Mouse (Mus musculus): ENCODE data around the gene Ypel3. TPM values are rescaled to one million over a fixed set of nuclear protein-coding genes. Genes with fewer than 3 reads are reported as not detected.

The Ypel3 gene
- total RNA-seq, 2 experiments from 2014 or later: 63.7 to 74.0 TPM

- intact Hi-C loops (cut with DNase I): loop anchor here (5.0 kb wide), 1 partner anchor 229 kb away; no protein-coding TSS in a partner anchor
- no peak for DNase-seq (ENCODE audit: low spot score)
Observed at GRCm38 (mm10) chr7:126803751-126804150, 27.0 kb downstream of the Ypel3 start.

- no peak for DNase-seq (ENCODE audit: low spot score)
- intact Hi-C loops (cut with DNase I): no loop called here
Observed at GRCm38 (mm10) chr7:126806956-126807355, 30.2 kb downstream of the Ypel3 start.

GRCm38 (mm10) chr7:126807405-126807804, 30.6 kb downstream of the Ypel3 start:
- no peak for DNase-seq (ENCODE audit: low spot score)
- intact Hi-C loops (cut with DNase I): no loop called here

- peak; percentile 80 for DNase-seq (ENCODE audit: low spot score)
- intact Hi-C loops (cut with DNase I): no loop called here
Observed at GRCm38 (mm10) chr7:126808703-126809455, 32.1 kb downstream of the Ypel3 start.

- no peak for DNase-seq (ENCODE audit: low spot score)
- intact Hi-C loops (cut with DNase I): no loop called here
Observed at GRCm38 (mm10) chr7:126809723-126810369, 33.1 kb downstream of the Ypel3 start.

GRCm38 (mm10) chr7:126815726-126816222, 39.0 kb downstream of the Ypel3 start:
- intact Hi-C loops (cut with DNase I): no loop called here
- no peak for DNase-seq (ENCODE audit: low spot score)

GRCm38 (mm10) chr7:126816494-126816893, 39.7 kb downstream of the Ypel3 start:
- no peak for DNase-seq (ENCODE audit: low spot score)

GRCm38 (mm10) chr7:126817595-126817994, 40.8 kb downstream of the Ypel3 start:
- DNase-seq (ENCODE audit: low spot score): no peak

More at GRCm38 (mm10) chr7:126816494-126816893, 39.7 kb downstream of the Ypel3 start:
- intact Hi-C loops (cut with DNase I): no loop called here

GRCm38 (mm10) chr7:126818818-126819217, 42.1 kb downstream of the Ypel3 start:
- DNase-seq (ENCODE audit: low spot score): no peak
- intact Hi-C loops (cut with DNase I): no loop called here

More at GRCm38 (mm10) chr7:126817595-126817994, 40.8 kb downstream of the Ypel3 start:
- intact Hi-C loops (cut with DNase I): no loop called here

- peak; percentile 57 for DNase-seq (ENCODE audit: low spot score)
- intact Hi-C loops (cut with DNase I): loop anchor here (1.0 to 5.0 kb wide), 2 partner anchors 205 to 283 kb away; partner anchors contain the start of gene Maz
Observed at GRCm38 (mm10) chr7:126821835-126822511, 45.2 kb downstream of the Ypel3 start.

GRCm38 (mm10) chr7:126822741-126823140, 46.0 kb downstream of the Ypel3 start:
- no peak for DNase-seq (ENCODE audit: low spot score)
- intact Hi-C loops (cut with DNase I): loop anchor here (1.0 to 5.0 kb wide), 2 partner anchors 205 to 283 kb away; partner anchors contain the start of gene Maz

GRCm38 (mm10) chr7:126823202-126823711, 46.5 kb downstream of the Ypel3 start:
- intact Hi-C loops (cut with DNase I): loop anchor here (5.0 kb wide), 1 partner anchor 204 kb away; the partner anchor contains the start of gene Maz
- no peak for DNase-seq (ENCODE audit: low spot score)

- DNase-seq (ENCODE audit: low spot score): no peak
- intact Hi-C loops (cut with DNase I): loop anchor here (5.0 kb wide), 1 partner anchor 203 kb away; the partner anchor contains the start of gene Maz
Observed at GRCm38 (mm10) chr7:126823940-126824339, 47.2 kb downstream of the Ypel3 start.

- DNase-seq (ENCODE audit: low spot score): no peak
- intact Hi-C loops (cut with DNase I): loop anchor here (5.0 kb wide), 1 partner anchor 122 kb away; the partner anchor contains the start of gene Asphd1
Observed at GRCm38 (mm10) chr7:126825403-126825802, 48.6 kb downstream of the Ypel3 start.

GRCm38 (mm10) chr7:126825952-126826351, 49.2 kb downstream of the Ypel3 start:
- no peak for DNase-seq (ENCODE audit: low spot score)

More at GRCm38 (mm10) chr7:126825952-126826351, 49.2 kb downstream of the Ypel3 start:
- intact Hi-C loops (cut with DNase I): loop anchor here (5.0 kb wide), 1 partner anchor 121 kb away; the partner anchor contains the start of gene Asphd1

Other genes with a start within 250 kb of the Ypel3 start
- gene Eif3c, start 210.5 kb upstream of the Ypel3 start, total RNA-seq (2021): 100 to 1,000 TPM; 130 to 139 TPM
- under 1 TPM; 0.28 to 0.86 TPM for gene Apobr, start 192.0 kb upstream of the Ypel3 start, total RNA-seq (2021)
- 10 to 100 TPM; 11.3 to 13.6 TPM for gene Cln3, start 191.1 kb upstream of the Ypel3 start, total RNA-seq (2021)
- not detected for gene Il27, start 182.0 kb upstream of the Ypel3 start, total RNA-seq (2021)
- 1 to 10 TPM; 7.7 to 9.4 TPM for gene Nupr1, start 146.1 kb upstream of the Ypel3 start, total RNA-seq (2021)
- 10 to 100 TPM; 25.9 to 27.2 TPM for gene Sgf29, start 127.6 kb upstream of the Ypel3 start, total RNA-seq (2021)
- gene Sult1a1, start 100.5 kb upstream of the Ypel3 start, total RNA-seq (2021): 10 to 100 TPM; 28.5 to 32.3 TPM
- 10 to 100 TPM; 43.0 to 49.7 TPM for gene Bola2, start 81.6 kb upstream of the Ypel3 start, total RNA-seq (2021)
- 1 to 10 TPM; 4.3 to 4.5 TPM for gene Slx1b, start 81.2 kb upstream of the Ypel3 start, total RNA-seq (2021)
- gene Coro1a, start 69.2 kb upstream of the Ypel3 start, total RNA-seq (2021): 10 to 100 TPM; 10.6 to 10.8 TPM
- 10 to 100 TPM; 56.5 to 59.8 TPM for gene Mapk3, start 17.4 kb upstream of the Ypel3 start, total RNA-seq (2021)
- gene Gdpd3, start 10.6 kb upstream of the Ypel3 start, total RNA-seq (2021): 1 to 10 TPM; 1.6 to 2.1 TPM
- gene Tbx6, start 4.5 kb downstream of the Ypel3 start, total RNA-seq (2021): under 1 TPM; 0.34 to 0.70 TPM
- 10 to 100 TPM; 32.7 to 33.1 TPM for gene Ppp4c, start 15.5 kb downstream of the Ypel3 start, total RNA-seq (2021)
- gene Fam57b, start 20.7 kb downstream of the Ypel3 start, total RNA-seq (2021): 10 to 100 TPM in 1 of 2 experiments, 1 to 10 TPM in 1; 8.9 to 10.4 TPM
- not detected for gene 4930451I11Rik, start 54.7 kb downstream of the Ypel3 start, total RNA-seq (2021)
- not detected for gene Doc2a, start 70.5 kb downstream of the Ypel3 start, total RNA-seq (2021)
- 1 to 10 TPM; 5.1 to 5.5 TPM for gene Hirip3, start 85.0 kb downstream of the Ypel3 start, total RNA-seq (2021)
- gene Ino80e, start 85.4 kb downstream of the Ypel3 start, total RNA-seq (2021): 10 to 100 TPM; 17.7 to 18.9 TPM
- 10 to 100 TPM; 43.6 to 44.6 TPM for gene Taok2, start 107.7 kb downstream of the Ypel3 start, total RNA-seq (2021)
- 10 to 100 TPM in 1 of 2 experiments, 1 to 10 TPM in 1; 7.6 to 11.5 TPM for gene Tmem219, start 146.0 kb downstream of the Ypel3 start, total RNA-seq (2021)
- 1 to 10 TPM; 5.3 to 6.8 TPM for gene Kctd13, start 151.9 kb downstream of the Ypel3 start, total RNA-seq (2021)
- gene Asphd1, start 172.6 kb downstream of the Ypel3 start, total RNA-seq (2021): not detected
- gene Sez6l2, start 173.6 kb downstream of the Ypel3 start, total RNA-seq (2021): 10 to 100 TPM in 1 of 2 experiments, 1 to 10 TPM in 1; 8.3 to 11.4 TPM
- gene Cdipt, start 199.0 kb downstream of the Ypel3 start, total RNA-seq (2021): 10 to 100 TPM; 52.0 to 56.6 TPM
- gene Cdiptos, start 199.1 kb downstream of the Ypel3 start, total RNA-seq (2021): under 1 TPM in 1 of 2 experiments, not detected in 1; 0.25 TPM
- 10 to 100 TPM; 44.9 to 47.3 TPM for gene Mvp, start 237.7 kb downstream of the Ypel3 start, total RNA-seq (2021)
- 1 to 10 TPM in 1 of 2 experiments, not detected in 1; 1.7 TPM for gene Pagr1b, start 239.5 kb downstream of the Ypel3 start, total RNA-seq (2021)
- 10 to 100 TPM; 12.5 to 12.9 TPM for gene Pagr1a, start 240.4 kb downstream of the Ypel3 start, total RNA-seq (2021)
- 10 to 100 TPM; 21.5 to 22.6 TPM for gene Gm42742, start 244.1 kb downstream of the Ypel3 start, total RNA-seq (2021)
- gene Prrt2, start 244.3 kb downstream of the Ypel3 start, total RNA-seq (2021): 1 to 10 TPM in 1 of 2 experiments, under 1 TPM in 1; 0.60 to 1.2 TPM

Measured in heart, postnatal 25 days (tissue).